Mouse (Mus musculus) heart, postnatal 0 days (tissue): ENCODE measurements around the gene Cdk2.

ENCODE experiments used
- CTCF ChIP-seq: IDR thresholded peaks from 2 replicates; pipeline ENCODE4 v1.5.1; 2016; ENCODE audit warnings: antibody characterized with exemption, control low read depth, low read depth
- EP300 ChIP-seq: IDR thresholded peaks from 2 replicates; pipeline ENCODE4 v1.6.1; 2016; ENCODE audit warnings: antibody characterized with exemption, low read depth

DNA sequence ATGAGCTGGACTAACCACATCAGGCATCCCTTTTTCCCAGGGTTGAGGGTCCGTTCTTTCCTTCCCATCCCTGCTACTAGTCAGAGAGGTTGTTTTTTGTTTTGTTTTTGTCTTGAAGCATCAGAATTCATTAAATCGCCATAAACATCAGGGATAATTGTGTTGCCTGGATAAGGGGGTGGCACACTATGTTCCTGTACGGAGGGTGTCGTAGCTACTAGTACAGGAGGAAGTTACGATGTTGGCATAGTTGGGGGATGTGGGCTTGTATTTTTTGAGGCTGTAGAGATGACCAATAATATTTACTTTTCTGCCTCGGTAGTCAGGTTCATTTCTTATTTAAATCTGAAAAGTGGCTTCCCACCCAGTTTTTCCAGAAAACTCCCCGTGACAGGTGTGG, 38.4 kb upstream of the Cdk2 start:
- TF ChIP-seq EP300 (no peak), CTCF (no peak)
